Mouse (Mus musculus): ENCODE results near the gene Etfb.
"Not testable (repeated sequence)": the region's sequence is repeated elsewhere in the genome, so short reads cannot be mapped to it uniquely, and the experiment has no call there.

Etfb gene

DNA sequence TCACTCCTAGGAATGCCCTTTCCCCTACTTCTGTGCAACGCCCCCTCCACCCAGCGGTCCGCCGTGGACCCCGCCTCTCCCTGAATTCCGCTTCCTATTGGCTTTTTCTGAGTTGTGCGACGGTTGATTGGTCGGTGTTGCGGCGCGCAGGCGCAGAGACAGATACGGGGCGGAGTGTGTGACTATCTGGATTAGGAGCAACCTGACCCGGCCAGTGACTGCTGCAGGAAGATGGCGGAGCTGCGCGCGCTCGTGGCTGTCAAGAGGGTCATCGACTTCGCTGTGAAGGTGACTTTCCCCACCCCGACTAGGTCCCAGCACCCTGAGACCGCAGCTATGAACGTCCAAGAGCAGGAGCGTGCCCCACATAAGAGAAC, at the start of gene Etfb, which contains the start of gene Gm45233:
Etfb (plus strand) TSS at position 167 of the 377 bp plus-strand sequence.
Gm45233 (plus strand) TSS at position 212 of the 377 bp plus-strand sequence.
- DNase-seq (ENCODE audit: low spot score in 2 of 2), result peak; percentile 82

- DNase-seq (ENCODE audit: low spot score in 2 of 2), result no peak
Observed at GRCm38 (mm10) chr7:43399501-43399900, 44.4 kb upstream of the Etfb start.

GRCm38 (mm10) chr7:43402718-43403117, 41.2 kb upstream of the Etfb start:
- DNase-seq (ENCODE audit: low spot score in 2 of 2), result no peak

GRCm38 (mm10) chr7:43407573-43407972, 36.3 kb upstream of the Etfb start:
- no peak for DNase-seq (ENCODE audit: low spot score in 2 of 2)

- DNase-seq (ENCODE audit: low spot score in 2 of 2), result no peak
Observed at GRCm38 (mm10) chr7:43408131-43408553, 35.7 kb upstream of the Etfb start, which contains the start of gene Siglecg. Gene Siglecg, plus strand, starts transcription at chr7:43408204.

DNA sequence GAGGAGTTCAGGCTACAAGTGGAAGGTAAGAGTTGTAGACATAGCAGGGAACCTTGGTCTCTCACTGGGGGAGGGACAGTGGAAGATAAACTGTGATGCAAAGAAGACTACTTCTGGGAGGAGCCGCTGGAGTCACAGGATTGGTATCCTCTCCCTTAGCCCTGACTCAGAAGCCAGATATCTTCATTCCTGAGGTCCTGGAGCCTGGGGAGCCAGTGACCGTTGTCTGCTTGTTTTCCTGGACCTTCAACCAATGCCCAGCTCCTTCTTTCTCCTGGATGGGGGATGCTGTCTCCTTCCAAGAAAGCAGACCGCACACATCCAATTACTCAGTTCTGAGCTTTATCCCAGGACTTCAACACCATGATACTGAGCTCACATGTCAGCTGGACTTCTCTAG, 34.8 kb upstream of the Etfb start:
- DNase-seq (ENCODE audit: low spot score in 2 of 2), result no peak

DNA sequence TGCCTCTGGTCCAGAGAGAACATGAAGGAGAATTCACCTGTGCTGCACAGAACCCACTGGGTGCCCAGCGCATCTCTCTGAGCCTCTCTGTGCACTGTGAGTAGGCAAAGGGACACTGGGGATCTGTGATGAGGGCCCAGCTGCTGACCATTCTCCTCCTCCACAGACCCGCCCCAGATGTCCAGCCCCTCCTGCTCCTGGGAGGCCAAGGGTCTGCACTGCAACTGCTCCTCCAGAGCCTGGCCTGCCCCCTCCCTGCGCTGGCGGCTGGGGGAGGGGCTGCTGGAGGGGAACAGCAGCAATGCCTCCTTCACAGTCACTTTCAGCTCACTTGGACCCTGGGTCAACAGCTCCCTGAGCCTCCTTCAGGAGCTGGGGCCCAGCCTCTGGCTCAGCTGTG, 32.2 kb upstream of the Etfb start:
- not testable (repeated sequence) for DNase-seq (ENCODE audit: low spot score in 2 of 2)

DNA sequence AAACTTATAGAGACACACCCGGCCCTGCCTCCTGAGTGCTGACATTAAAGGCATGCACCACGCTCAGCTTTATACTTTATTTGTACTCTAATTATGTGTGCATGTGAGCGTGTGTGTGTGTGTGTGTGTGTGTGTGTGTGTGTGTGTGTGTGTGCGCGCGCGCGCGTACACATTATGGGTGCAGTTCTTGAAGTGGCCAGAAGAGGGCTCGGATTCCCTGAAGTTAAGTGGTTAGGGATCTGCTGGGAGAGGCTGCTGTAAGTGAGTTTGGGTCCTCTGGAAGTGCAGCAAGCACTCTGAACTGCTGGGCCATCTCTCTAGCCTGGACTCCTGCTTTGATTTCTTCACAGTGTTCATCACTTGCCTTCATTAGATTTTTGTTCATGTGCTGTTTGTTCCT, 26.6 kb upstream of the Etfb start:
- DNase-seq (ENCODE audit: low spot score in 2 of 2), result no peak

DNA sequence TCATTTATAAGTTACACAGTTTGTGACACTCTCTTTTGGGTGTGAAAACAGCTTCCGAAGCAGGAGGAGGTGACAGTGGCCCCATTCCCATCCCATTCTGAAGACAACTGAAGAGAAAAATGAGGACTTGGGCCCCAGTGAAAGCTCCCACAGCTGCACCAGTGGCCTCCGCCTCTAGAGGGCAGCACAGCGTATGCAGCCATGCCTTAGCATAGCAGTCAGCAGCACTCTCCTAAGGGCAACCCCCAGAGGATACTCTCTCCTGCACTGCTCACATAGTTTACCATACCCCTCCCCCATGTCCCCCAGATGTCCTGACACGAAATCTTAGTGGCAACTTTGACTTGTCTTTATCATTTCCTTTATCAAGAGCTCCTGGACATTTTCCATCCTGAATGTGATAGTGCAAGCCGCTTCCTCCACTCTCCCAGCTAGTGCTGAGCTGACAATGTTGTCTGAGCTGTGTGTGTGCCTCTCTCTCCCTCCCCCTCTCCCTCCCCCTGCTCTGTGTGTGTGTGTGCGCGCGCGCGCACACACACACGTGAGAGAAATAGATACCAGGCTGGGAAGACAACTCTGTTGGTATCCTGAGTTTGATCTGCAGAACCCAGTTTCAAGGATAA, 20.8 kb upstream of the Etfb start:
- DNase-seq (ENCODE audit: low spot score in 2 of 2), result peak; percentile 54 to 78

DNA sequence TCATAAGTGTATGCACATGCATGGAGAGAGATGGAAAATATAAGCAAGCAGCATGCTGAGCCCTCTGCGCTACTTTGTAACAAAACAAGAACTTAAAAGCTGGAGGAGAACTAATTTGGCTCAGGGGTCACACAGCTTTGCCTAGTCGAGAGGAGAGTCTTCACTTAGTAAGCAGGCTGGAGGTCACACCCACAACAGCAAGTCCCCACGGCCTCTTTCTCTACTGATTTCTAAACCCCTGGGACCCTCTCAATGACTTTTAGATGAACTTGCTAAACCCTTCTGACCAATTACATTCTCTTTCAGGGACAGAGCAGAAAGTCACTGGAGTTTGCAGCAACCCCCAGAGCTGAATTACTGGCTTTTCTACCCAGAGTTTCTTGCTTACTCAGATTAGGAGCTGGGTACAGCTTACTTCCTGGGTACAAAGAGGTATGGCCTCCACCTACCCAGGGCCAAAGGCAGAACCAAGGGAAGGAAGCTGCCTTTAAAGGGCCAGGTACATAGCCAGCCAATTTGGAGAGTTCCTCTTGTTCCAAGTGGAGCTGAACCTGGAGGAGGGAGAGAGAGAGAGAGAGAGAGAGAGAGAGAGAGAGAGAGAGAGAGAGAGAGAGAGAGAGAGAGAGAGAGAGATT, 19.8 kb upstream of the Etfb start:
- no peak for DNase-seq (ENCODE audit: low spot score in 2 of 2)

GRCm38 (mm10) chr7:43427406-43427805, 16.5 kb upstream of the Etfb start, which contains the start of gene Lim2:
Gene Lim2, plus strand, starts transcription at chr7:43427670.
- DNase-seq (ENCODE audit: low spot score in 2 of 2), result no peak

DNA sequence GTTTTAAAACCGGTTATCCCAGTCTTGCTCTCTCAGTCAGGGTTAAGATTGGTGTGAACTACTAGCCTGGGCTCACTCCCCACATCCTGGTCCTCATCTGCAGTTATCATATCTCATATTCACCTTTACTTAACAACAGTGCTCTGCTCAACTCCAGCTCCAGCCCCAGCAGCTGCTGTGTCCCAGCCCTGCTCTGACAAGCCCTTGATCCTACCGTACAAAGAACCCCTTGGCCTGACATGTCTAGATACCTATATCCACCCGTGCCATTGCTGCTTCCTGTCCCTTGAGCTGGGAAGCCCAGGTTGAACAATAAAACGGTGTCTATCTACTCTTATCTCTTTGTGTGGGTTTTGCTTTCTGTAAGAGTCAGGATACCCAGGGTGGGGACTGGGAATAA, 14.4 kb upstream of the Etfb start:
- DNase-seq (ENCODE audit: low spot score in 2 of 2), result no peak

DNA sequence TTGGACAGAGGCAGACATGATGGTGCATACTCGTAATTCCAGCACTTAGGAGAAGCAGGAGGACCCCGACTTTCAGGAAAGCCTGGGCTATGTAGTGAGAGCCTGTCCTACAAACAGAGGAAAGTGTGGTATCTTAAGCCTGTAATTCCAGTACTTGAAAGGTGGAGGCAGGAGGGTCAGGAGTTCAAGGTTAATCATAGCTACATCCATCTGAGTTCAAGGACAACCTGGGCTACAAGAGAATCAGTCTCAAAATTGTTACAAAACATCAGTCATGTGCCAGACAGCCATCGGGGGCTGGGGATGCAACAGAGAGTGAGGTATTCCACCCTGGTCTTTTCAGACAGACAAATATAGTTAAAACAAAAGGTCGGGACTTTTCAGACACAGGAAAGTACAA, 11.0 kb upstream of the Etfb start:
- DNase-seq (ENCODE audit: low spot score in 2 of 2), result no peak

DNA sequence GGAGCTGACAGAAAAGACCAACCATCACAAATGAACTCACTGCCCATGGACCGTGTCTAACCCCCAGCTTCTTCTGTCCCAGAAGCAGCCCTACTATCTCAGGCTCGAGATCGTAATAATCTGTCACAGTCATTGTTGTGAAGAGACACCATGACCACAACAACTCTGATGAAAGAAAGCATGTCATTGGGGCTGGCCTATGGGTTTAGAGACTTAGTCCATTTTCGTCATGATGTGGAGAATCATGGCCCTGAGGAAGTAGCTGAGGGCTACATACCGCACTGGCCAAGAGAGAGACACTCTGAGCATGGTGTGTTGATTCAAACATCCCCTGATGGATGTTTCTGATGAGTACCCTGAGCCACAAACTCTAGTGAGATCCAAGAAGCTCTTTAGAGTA, 9.2 kb upstream of the Etfb start:
- DNase-seq (ENCODE audit: low spot score in 2 of 2), result no peak

DNA sequence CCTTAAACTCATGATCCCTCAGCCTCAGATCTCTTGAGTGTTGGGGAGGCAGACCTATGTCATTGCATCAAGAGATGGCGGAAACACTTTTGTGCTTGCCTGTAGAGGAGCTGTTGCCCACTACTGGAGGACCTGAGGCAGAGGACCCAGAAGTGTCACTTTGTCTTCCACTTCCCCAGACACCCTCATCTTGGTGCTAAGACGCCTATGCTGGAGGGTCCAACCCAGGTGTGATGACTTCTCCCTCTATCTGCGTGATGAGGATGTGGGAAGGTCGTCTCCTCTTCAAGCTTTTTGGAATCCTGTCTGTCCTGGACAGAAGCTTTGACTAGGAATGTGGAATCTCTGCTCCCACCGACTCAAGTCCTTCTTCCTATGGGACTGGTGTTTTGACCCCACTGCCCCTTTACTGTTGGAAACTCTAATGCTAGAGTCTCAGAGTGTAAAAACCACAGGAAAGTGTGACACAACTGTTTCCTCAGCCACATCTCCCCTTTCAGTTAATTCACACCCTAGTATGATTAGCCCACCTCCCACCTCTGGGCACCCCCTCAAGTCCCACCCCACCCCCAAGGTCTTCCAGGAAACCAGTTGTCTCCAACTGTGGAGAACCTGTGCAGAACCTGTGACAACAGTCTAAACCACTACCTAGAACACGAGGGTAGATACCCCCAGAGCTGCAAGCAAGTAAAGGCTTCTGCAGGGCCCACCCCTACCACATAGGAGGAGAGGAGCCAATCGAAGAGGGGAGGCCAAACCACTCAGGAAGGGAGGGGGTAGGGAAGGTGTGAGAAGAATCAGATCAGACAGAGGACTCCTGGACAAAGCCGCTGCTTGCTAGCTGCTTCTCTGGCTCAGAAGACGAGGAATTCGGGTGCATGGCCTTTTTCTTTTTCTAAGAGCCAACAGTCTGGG, 7.3 kb upstream of the Etfb start, which contains the start of gene Nkg7:
Nkg7 (plus strand) TSS at position 733 of the 915 bp plus-strand sequence.
- no peak for DNase-seq (ENCODE audit: low spot score in 2 of 2)

- no peak for DNase-seq (ENCODE audit: low spot score in 2 of 2)
Observed at GRCm38 (mm10) chr7:43438611-43439010, 5.3 kb upstream of the Etfb start.

DNA sequence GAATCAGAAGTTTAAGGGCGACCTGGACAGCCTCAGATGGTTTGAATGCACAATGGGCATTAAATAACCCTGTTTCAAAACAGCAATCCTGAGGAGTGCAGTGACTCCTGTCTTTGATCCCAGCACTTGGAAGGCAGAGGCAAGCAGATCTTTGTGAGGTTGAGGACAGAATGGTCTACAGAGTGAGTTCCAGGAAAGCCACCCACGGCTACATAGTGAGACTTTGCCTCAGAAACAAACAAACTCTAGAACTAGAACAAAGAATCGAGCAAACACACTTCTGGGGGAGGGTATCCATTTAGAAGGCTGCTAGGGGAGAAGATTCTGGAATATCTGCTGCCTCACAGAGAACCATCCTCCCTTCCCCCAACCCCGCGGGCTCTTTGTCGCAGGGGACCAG, 3.4 kb upstream of the Etfb start, which contains the start of gene Cldnd2:
Cldnd2 (plus strand) TSS at position 301 of the 400 bp plus-strand sequence.
- no peak for DNase-seq (ENCODE audit: low spot score in 2 of 2)

GRCm38 (mm10) chr7:43441071-43441470, 2.8 kb upstream of the Etfb start:
- DNase-seq (ENCODE audit: low spot score in 2 of 2), result no peak

- DNase-seq (ENCODE audit: low spot score in 2 of 2), result no peak
Observed at GRCm38 (mm10) chr7:43442684-43443083, 1.2 kb upstream of the Etfb start.

DNA sequence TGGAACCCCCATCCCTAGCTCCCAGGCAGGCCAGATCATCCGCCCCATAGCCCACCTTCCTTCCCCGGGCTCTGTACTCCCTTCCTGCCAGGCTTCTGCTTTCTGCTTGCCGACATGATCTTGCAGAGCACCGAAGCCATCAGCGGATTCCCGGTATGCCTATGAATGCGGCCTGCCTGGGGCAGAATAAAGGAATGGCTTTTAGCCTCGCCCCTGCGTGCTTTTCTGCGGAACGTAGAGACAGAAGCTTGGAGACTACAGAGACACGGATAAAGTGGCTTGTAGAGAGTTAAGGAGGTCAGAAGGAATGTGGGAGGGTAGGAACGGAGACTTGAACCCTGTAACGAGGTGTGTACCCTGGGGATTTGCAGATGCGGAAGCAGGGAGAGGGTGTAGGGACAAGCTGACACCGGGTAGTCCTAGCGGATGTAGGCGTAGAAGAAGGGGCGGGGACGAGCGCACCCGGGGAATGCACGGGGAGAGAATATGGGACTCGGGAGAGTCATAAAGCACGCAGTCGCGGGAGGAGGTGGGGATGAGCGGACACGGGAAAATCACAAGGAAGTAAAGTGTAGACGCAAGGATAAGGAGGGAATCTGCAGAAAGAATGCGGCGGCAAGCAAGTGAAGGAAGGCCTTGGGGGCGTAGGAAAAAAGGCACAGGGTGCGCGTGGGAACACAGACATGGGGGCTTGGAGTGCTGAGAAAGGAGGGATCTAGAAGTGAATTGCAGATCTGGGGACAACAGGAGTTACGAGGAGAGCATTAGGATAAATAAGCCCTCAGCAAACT, 562 bp upstream of the Etfb start:
- DNase-seq (ENCODE audit: low spot score in 2 of 2), result peak; percentile 66 to 67

DNA sequence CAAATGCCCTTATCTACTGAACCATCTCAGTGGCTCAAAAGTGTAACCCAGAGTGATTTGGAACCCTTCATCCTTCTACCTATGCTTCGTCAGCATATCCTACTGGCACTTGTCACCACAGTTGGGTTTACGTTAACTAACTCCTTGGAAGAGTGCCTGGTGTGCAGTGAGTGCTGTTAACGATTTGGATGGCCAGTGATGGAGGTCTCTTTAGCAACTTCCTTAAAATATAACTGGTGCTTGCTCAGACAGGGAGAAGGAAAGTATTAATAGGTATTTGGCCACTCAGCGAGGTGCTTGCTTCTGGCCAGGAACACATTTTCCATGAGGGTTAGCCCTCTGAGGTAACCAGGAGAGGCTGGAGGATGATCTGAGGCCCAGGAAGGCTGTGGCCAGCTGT, 3.9 kb downstream of the Etfb start:
- no peak for DNase-seq (ENCODE audit: low spot score in 2 of 2)
